Mouse (Mus musculus): Measurements from ENCODE around the gene Sox4. TPM values are rescaled to one million over a fixed set of nuclear protein-coding genes. Genes with fewer than 3 reads are reported as not detected.

Gene Sox4
- total and polyA plus RNA-seq, 3 experiments = not detected

DNA sequence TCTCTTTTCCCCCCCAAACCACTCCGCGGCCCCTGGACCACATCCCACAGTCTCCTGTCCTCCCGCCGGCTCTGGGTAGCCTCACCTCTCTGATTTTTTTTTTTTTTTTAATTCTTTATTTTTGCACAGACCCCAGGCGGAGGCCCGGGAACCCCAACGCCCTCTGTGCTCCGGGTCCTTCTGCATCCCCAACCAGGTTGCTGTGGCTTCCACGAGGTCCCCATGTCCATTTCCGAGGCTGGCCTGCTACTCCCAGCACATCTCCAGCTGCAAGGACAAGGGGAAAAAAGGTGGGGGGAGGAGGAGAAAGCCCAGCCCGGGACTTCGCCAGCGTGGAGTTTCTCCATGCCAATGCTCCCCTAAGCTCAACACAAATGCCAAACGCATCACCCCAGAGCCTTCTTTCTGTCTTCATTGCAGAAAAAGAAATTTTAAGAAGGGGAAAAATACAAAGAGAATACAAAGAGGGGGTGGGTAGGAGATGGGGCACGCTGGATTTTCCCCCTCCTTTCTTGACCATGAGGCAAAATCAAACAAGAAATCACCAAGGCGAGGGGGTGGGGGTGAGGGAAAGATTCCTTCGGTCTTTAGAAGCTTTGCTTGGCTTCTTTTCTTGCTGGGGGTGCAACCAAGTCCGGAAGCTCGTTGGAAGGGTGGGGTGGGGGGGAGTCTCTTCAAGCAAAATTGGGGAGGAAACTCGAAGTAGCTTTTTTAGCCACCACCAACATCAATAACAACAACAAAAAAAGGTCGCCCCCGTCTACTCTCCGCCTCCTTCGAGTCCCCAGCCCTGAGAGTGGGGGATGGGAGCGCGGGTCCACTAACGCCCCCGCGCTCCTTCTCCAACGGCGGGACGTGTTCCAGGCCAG is 2.7 kb downstream of the Sox4 start:
- no peak for DNase-seq (ENCODE audit: low read depth, low spot score)

DNA sequence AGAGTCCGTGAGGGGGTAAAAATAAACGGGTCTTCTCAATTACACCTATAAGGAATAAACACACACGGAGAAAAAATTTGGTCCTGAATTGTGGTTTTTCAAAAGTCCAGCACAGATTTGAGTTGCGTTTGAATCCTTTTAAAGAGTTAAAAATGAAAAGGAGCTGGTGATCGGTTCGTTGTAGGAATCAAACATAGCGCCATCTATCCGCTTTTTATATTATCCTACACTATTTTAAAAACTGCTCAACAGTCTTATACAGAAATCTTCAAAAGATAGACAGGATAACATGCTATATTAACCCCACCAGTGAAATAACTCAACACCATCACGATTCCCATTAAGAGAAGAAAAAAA is 3.3 kb downstream of the Sox4 start:
- DNase-seq (ENCODE audit: low read depth, low spot score) = no peak
- H3K27me3 ChIP-seq (ENCODE audit: control insufficient read depth in 1 of 2, insufficient read depth in 2 of 2, low read length in 2 of 2) = no peaks in the 10 kb centered on the region
- H3K27ac ChIP-seq (ENCODE audit: control insufficient read depth, low read depth, low read length) = no peak overlapping the region
- no peak overlapping the region for H3K9ac ChIP-seq (ENCODE audit: control insufficient read depth, low read depth, low read length, poor library complexity, severe bottlenecking)
- no peak overlapping the region for H3K4me3 ChIP-seq (ENCODE audit: control insufficient read depth in 1 of 2, insufficient read depth in 1 of 2, low read depth in 2 of 2, low read length in 2 of 2)
- H3K4me1 ChIP-seq (ENCODE audit: control insufficient read depth in 1 of 2, insufficient read depth in 2 of 2, low read length in 2 of 2) = no peaks in the 10 kb centered on the region
- no peaks in the 10 kb centered on the region for H3K9me3 ChIP-seq (replicated peaks; ENCODE audit: insufficient read depth, low read length)
- no peak for TF ChIP-seq MAFK (IDR thresholded peaks at IDR 0.05; ENCODE audit: borderline replicate concordance, low read depth, low read length)
- TF ChIP-seq ZKSCAN1 (IDR thresholded peaks at IDR 0.05; ENCODE audit: low read depth, low read length) = no peak
- no peak for TF ChIP-seq POLR2AphosphoS2 (IDR thresholded peaks at IDR 0.05; ENCODE audit: low read length)
- no peak for TF ChIP-seq HCFC1 (IDR thresholded peaks at IDR 0.05; ENCODE audit: low read depth, low read length)
- TF ChIP-seq POLR2AphosphoS5 (IDR thresholded peaks at IDR 0.05; ENCODE audit: borderline replicate concordance, low read depth, low read length) = no peak
- no peak for TF ChIP-seq E2F4 (IDR thresholded peaks at IDR 0.05; ENCODE audit: borderline replicate concordance, low read depth, low read length)
- TF ChIP-seq POLR2A (IDR thresholded peaks at IDR 0.05; ENCODE audit: control insufficient read depth in 1 of 2, insufficient read depth in 1 of 2, low read depth in 1 of 2, low read length in 2 of 2, poor library complexity in 1 of 2) = no peak
- no peak for TF ChIP-seq RCOR1 (IDR thresholded peaks at IDR 0.05; ENCODE audit: low read depth, low read length)
- TF ChIP-seq GATA1 (IDR thresholded peaks at IDR 0.05; ENCODE audit: low read depth, low read length) = no peak
- TF ChIP-seq NRF1 (IDR thresholded peaks at IDR 0.05; ENCODE audit: insufficient read depth, low read depth, low read length, poor library complexity, severe bottlenecking) = no peak
- TF ChIP-seq MEF2A (IDR thresholded peaks at IDR 0.05; ENCODE audit: extremely low read depth, insufficient replicate concordance, low read depth, low read length, poor library complexity, severe bottlenecking) = no peak
- TF ChIP-seq NELFE (IDR thresholded peaks at IDR 0.05; ENCODE audit: low read depth, low read length) = no peak
- H3K79me2 ChIP-seq (ENCODE audit: control insufficient read depth, insufficient read depth, low read length, poor library complexity) = no peaks in the 10 kb centered on the region
- H3K36me3 ChIP-seq (ENCODE audit: control insufficient read depth in 1 of 2, insufficient read depth in 2 of 2, low read length in 2 of 2) = no peaks in the 10 kb centered on the region

More for the DNA sequence above, 2.7 kb downstream of the Sox4 start:
- H3K4me1 ChIP-seq (ENCODE audit: control insufficient read depth in 1 of 2, insufficient read depth in 2 of 2, low read length in 2 of 2) = no peaks in the 10 kb centered on the region
- no peak overlapping the region for H3K27ac ChIP-seq (ENCODE audit: control insufficient read depth, low read depth, low read length)
- no peak overlapping the region for H3K4me3 ChIP-seq (ENCODE audit: control insufficient read depth in 1 of 2, insufficient read depth in 1 of 2, low read depth in 2 of 2, low read length in 2 of 2)
- TF ChIP-seq USF2 (IDR thresholded peaks at IDR 0.05; ENCODE audit: borderline replicate concordance in 1 of 2, insufficient read depth in 1 of 2, low read depth in 1 of 2, low read length in 2 of 2) (no peak), POLR2A (IDR thresholded peaks at IDR 0.05; ENCODE audit: control insufficient read depth in 1 of 2, insufficient read depth in 1 of 2, low read depth in 1 of 2, low read length in 2 of 2, poor library complexity in 1 of 2) (no peak), MYB (IDR thresholded peaks at IDR 0.05; ENCODE audit: low read depth, low read length) (no peak), RCOR1 (IDR thresholded peaks at IDR 0.05; ENCODE audit: low read depth, low read length) (no peak), CTCF (IDR thresholded peaks at IDR 0.05 in 2 of 3, conservative IDR thresholded peaks at IDR 0.05 in 1 of 3; ENCODE audit: control insufficient read depth in 1 of 3, insufficient read depth in 1 of 3, low read depth in 2 of 3, low read length in 3 of 3, poor library complexity in 1 of 3, severe bottlenecking in 1 of 3) (no peak), UBTF (IDR thresholded peaks at IDR 0.05; ENCODE audit: borderline replicate concordance, insufficient read depth, low read depth, low read length) (no peak)
- H3K9ac ChIP-seq (ENCODE audit: control insufficient read depth, low read depth, low read length, poor library complexity, severe bottlenecking) = no peak overlapping the region
- H3K79me2 ChIP-seq (ENCODE audit: control insufficient read depth, insufficient read depth, low read length, poor library complexity) = no peaks in the 10 kb centered on the region
- no peaks in the 10 kb centered on the region for H3K27me3 ChIP-seq (ENCODE audit: control insufficient read depth in 1 of 2, insufficient read depth in 2 of 2, low read length in 2 of 2)
- H3K36me3 ChIP-seq (ENCODE audit: control insufficient read depth in 1 of 2, insufficient read depth in 2 of 2, low read length in 2 of 2) = no peaks in the 10 kb centered on the region
- no peaks in the 10 kb centered on the region for H3K9me3 ChIP-seq (replicated peaks; ENCODE audit: insufficient read depth, low read length)
